Mouse (Mus musculus): ENCODE measurements around the gene Ppp1r15a.

Ppp1r15a gene

GRCm38 (mm10) chr7:45525809-45526473 lies at the start of gene Ppp1r15a, which contains the start of gene Plekha4:
TSS of gene Ppp1r15a (minus strand) at chr7:45526268.
TSS of gene Plekha4 (plus strand) at chr7:45526330.
- peak; percentile 97 for DNase-seq (ENCODE audit: low read depth, low spot score)

GRCm38 (mm10) chr7:45574472-45575379 lies 48.7 kb upstream of the Ppp1r15a start:
- DNase-seq (ENCODE audit: low read depth, low spot score): no peak

- DNase-seq (ENCODE audit: low read depth, low spot score): no peak
Observed at GRCm38 (mm10) chr7:45573954-45574353, 47.9 kb upstream of the Ppp1r15a start.

GRCm38 (mm10) chr7:45571966-45572365 lies 45.9 kb upstream of the Ppp1r15a start:
- no peak for DNase-seq (ENCODE audit: low read depth, low spot score)

GRCm38 (mm10) chr7:45570103-45570741 lies 44.2 kb upstream of the Ppp1r15a start, which contains the start of gene Bcat2:
TSS of gene Bcat2 (plus strand) at chr7:45570153.
- peak; percentile 90 for DNase-seq (ENCODE audit: low read depth, low spot score)

- no peak for DNase-seq (ENCODE audit: low read depth, low spot score)
Observed at GRCm38 (mm10) chr7:45568601-45569473, 42.8 kb upstream of the Ppp1r15a start.

GRCm38 (mm10) chr7:45567780-45568516 lies 41.9 kb upstream of the Ppp1r15a start:
- peak; percentile 96 for DNase-seq (ENCODE audit: low read depth, low spot score)

- no peak for DNase-seq (ENCODE audit: low read depth, low spot score)
Observed at GRCm38 (mm10) chr7:45567112-45567779, 41.2 kb upstream of the Ppp1r15a start.

- no peak for DNase-seq (ENCODE audit: low read depth, low spot score)
Observed at GRCm38 (mm10) chr7:45565446-45565845, 39.4 kb upstream of the Ppp1r15a start.

- DNase-seq (ENCODE audit: low read depth, low spot score): no peak
Observed at GRCm38 (mm10) chr7:45564811-45565210, 38.7 kb upstream of the Ppp1r15a start.

GRCm38 (mm10) chr7:45561624-45562520 lies 35.8 kb upstream of the Ppp1r15a start:
- DNase-seq (ENCODE audit: low read depth, low spot score): no peak

- DNase-seq (ENCODE audit: low read depth, low spot score): peak; percentile 87
Observed at GRCm38 (mm10) chr7:45560843-45561623, 35.0 kb upstream of the Ppp1r15a start.

- peak; percentile 61 for DNase-seq (ENCODE audit: low read depth, low spot score)
Observed at GRCm38 (mm10) chr7:45560241-45560640, 34.2 kb upstream of the Ppp1r15a start.

- DNase-seq (ENCODE audit: low read depth, low spot score): no peak
Observed at GRCm38 (mm10) chr7:45558907-45559306, 32.8 kb upstream of the Ppp1r15a start.

- DNase-seq (ENCODE audit: low read depth, low spot score): peak; percentile 84
Observed at GRCm38 (mm10) chr7:45555787-45556186, 29.7 kb upstream of the Ppp1r15a start.

- no peak for DNase-seq (ENCODE audit: low read depth, low spot score)
Observed at GRCm38 (mm10) chr7:45554744-45555143, 28.7 kb upstream of the Ppp1r15a start, which contains the start of gene Hsd17b14. TSS of gene Hsd17b14 (plus strand) at chr7:45554893.

GRCm38 (mm10) chr7:45553990-45554389 lies 27.9 kb upstream of the Ppp1r15a start:
- DNase-seq (ENCODE audit: low read depth, low spot score): no peak

GRCm38 (mm10) chr7:45553519-45553918 lies 27.5 kb upstream of the Ppp1r15a start:
- DNase-seq (ENCODE audit: low read depth, low spot score): no peak

Measured in A20 (cell line).